Mouse (Mus musculus) forebrain, embryonic 16.5 days (tissue): Measurements from ENCODE around the gene Fam186b. TPM values are rescaled to one million over a fixed set of nuclear protein-coding genes. Genes with fewer than 3 reads are reported as not detected.

Experiments
- ATAC-seq: fragments of 200-750 bp; cut with Nextera tagmentation; 2 replicates; pipeline ENCODE4 v1.8.0; 2017; ENCODE audit warnings: mild to moderate bottlenecking, moderate library complexity
- H3K27ac ChIP-seq: fragments of 300-500 bp; sonication (generic); 2 replicates; pipeline ENCODE4 v1.5.1; 2014; ENCODE audit warnings: low read length, control low read depth
- H3K27me3 ChIP-seq: fragments of 300-500 bp; sonication (generic); replicated peaks from 2 replicates; pipeline ENCODE4 v1.6.1; 2014; ENCODE audit warnings: low read length; ENCODE audit not compliant: control insufficient read depth, insufficient read depth
- H3K36me3 ChIP-seq: fragments of 300-500 bp; sonication (generic); 2 replicates; pipeline ENCODE4 v1.6.1; 2014; ENCODE audit not compliant: control insufficient read depth, insufficient read depth
- H3K4me1 ChIP-seq: fragments of 300-500 bp; sonication (generic); replicated peaks from 2 replicates; pipeline ENCODE4 v1.6.1; 2014; ENCODE audit warnings: low read length; ENCODE audit not compliant: control insufficient read depth, insufficient read depth
- H3K4me2 ChIP-seq: fragments of 300-500 bp; sonication (generic); 2 replicates; pipeline ENCODE4 v1.6.1; 2014; ENCODE audit warnings: mild to moderate bottlenecking, low read length, control low read depth
- H3K4me3 ChIP-seq: fragments of 300-500 bp; sonication (generic); replicated peaks from 2 replicates; pipeline ENCODE4 v1.5.1; 2014; ENCODE audit warnings: mild to moderate bottlenecking, low read length, control low read depth
- H3K9ac ChIP-seq: fragments of 300-500 bp; sonication (generic); replicated peaks from 2 replicates; pipeline ENCODE4 v1.6.1; 2014; ENCODE audit warnings: low read depth, low read length, control low read depth
- H3K9me3 ChIP-seq: fragments of 300-500 bp; sonication (generic); 2 replicates; pipeline ENCODE4 v1.6.1; 2016; ENCODE audit warnings: low read length; ENCODE audit not compliant: control insufficient read depth
- WGBS: fragments of 180-500 bp; shearing (Covaris S2); extraction: QIAGEN DNeasy Blood & Tissue Kit; methylation state at CpG from one replicate; pipeline ENCODE4 v1.1.7; 2014; 5-methylcytosine and 5-hydroxymethylcytosine counted together
- polyA plus RNA-seq: library from polyadenylated mRNA; unstranded; fragments of >200 nt; fragmentation: Nextera tagmentation; extraction: Ambion mirVana; gene quantifications from 2 replicates; pipeline ENCODE4 v1.2.1, GENCODE M21; 2015

Fam186b gene
- polyA plus RNA-seq, 1 experiment from 2014 or later = 0.42 TPM

- WGBS = 80% methylated on average over 8 of the region's 8 CpGs
- no peaks in the 10 kb centered on the region for H3K27me3 ChIP-seq
- H3K27ac ChIP-seq = no peak overlapping the region
- no peaks in the 10 kb centered on the region for H3K9me3 ChIP-seq
- no peak overlapping the region for H3K9ac ChIP-seq
- peaks cover 2% of the 10 kb centered on the region; the same call in 1 of the 2 replicates for H3K4me1 ChIP-seq
- no peak for ATAC-seq
- H3K36me3 ChIP-seq = no peaks in the 10 kb centered on the region
- no peak overlapping the region for H3K4me3 ChIP-seq
- no peak overlapping the region for H3K4me2 ChIP-seq
These were observed 40.2 kb upstream of the Fam186b start for GRCm38 (mm10) chr15:99335801-99336320.

GRCm38 (mm10) chr15:99334500-99334899 is 38.8 kb upstream of the Fam186b start:
- ATAC-seq = no peak
- no peaks in the 10 kb centered on the region for H3K9me3 ChIP-seq
- peaks cover 2% of the 10 kb centered on the region; the same call in 1 of the 2 replicates for H3K4me1 ChIP-seq
- H3K4me3 ChIP-seq = no peak overlapping the region
- H3K36me3 ChIP-seq = no peaks in the 10 kb centered on the region
- no peak overlapping the region for H3K27ac ChIP-seq
- no peak overlapping the region for H3K9ac ChIP-seq
- no peaks in the 10 kb centered on the region for H3K27me3 ChIP-seq
- 75% methylated on average over 6 of the region's 6 CpGs for WGBS
- H3K4me2 ChIP-seq = no peak overlapping the region

DNA sequence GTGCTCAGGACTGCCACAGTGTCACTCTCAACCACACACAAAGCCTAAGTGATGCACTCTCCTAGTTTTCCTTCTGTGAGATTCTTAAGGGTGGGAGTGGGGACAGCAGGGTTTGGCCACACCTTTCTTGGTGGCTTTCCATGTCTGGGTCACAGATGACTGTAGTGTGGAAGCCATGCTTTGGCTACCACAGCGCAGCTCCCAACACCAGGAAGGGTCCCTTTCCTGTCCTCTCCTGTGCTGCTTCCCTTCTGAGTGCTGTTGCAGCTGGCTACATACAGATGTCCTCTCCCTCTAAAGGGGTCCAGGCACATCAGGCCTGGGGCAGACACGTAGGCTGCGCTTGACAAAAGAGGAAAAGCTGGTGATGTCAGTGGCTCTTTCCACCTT is 38.0 kb upstream of the Fam186b start:
- Histone ChIP-seq H3K4me3 (no peak overlapping the region), H3K4me1 (peaks cover 2% of the 10 kb centered on the region; the same call in 1 of the 2 replicates), H3K9ac (no peak overlapping the region), H3K36me3 (no peaks in the 10 kb centered on the region), H3K9me3 (no peaks in the 10 kb centered on the region), H3K27ac (peak overlapping the region; percentile 29), H3K4me2 (no peak overlapping the region), H3K27me3 (no peaks in the 10 kb centered on the region)
- ATAC-seq = no peak
- WGBS = 100% methylated on average over 3 of the region's 3 CpGs

GRCm38 (mm10) chr15:99332921-99333675 is 37.4 kb upstream of the Fam186b start:
- no peak for ATAC-seq
- H3K9ac ChIP-seq = no peak overlapping the region

DNA sequence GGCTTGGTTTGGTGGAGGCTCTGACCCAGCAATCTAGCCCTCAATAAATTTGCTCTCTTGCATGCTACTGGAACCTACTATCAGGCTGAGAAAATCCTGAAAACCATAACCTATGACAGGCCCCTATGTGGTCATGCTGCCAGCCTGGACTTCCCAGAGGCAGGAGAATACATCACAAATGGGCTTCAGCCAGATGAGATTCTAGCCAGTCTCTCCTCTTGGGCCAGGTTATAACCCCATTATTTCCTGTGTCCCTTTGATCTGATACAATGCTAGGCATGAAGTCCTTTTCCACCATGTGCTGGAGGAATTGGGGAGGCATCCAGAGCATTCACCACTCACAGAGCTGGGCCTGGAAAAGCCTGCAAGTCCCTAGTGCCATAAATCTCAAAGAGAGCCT is 36.4 kb upstream of the Fam186b start:
- H3K4me2 ChIP-seq = no peak overlapping the region
- no peak overlapping the region for H3K9ac ChIP-seq
- ATAC-seq = no peak
- H3K9me3 ChIP-seq = no peaks in the 10 kb centered on the region
- no peak overlapping the region for H3K27ac ChIP-seq
- no peaks in the 10 kb centered on the region for H3K27me3 ChIP-seq
- peaks cover 1% of the 10 kb centered on the region; the same call in 1 of the 2 replicates for H3K36me3 ChIP-seq
- no peak overlapping the region for H3K4me3 ChIP-seq
- H3K4me1 ChIP-seq = peaks cover 2% of the 10 kb centered on the region; the same call in 1 of the 2 replicates

More at GRCm38 (mm10) chr15:99332921-99333675, 37.4 kb upstream of the Fam186b start:
- H3K9me3 ChIP-seq = no peaks in the 10 kb centered on the region
- peaks cover 2% of the 10 kb centered on the region; the same call in 1 of the 2 replicates for H3K4me1 ChIP-seq
- 74% methylated on average over 9 of the region's 9 CpGs for WGBS
- no peaks in the 10 kb centered on the region for H3K27me3 ChIP-seq
- no peak overlapping the region for H3K4me3 ChIP-seq
- peak overlapping the region; percentile 29 for H3K27ac ChIP-seq
- no peak overlapping the region for H3K4me2 ChIP-seq
- no peaks in the 10 kb centered on the region for H3K36me3 ChIP-seq

DNA sequence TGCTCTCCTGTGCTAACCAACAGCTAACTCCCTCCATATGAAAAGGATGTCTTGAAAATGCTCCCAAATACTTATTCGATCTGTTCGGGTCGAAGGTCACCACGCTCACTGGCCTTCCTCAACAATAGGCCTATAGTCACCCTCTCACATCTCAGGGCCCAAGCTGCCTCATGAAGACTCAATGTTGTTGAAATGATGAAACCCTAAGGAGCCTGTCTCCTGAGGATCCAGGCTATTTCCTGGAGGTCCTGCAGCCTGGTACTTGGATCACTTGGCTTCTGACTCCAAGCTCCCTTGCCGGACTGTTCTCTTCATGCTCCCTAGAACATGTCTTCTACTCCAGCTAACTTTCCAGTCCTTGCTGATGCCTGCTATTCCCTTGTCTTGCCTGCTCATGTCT is 35.7 kb upstream of the Fam186b start:
- H3K4me1 ChIP-seq = peaks cover 2% of the 10 kb centered on the region; the same call in 1 of the 2 replicates
- H3K27me3 ChIP-seq = no peaks in the 10 kb centered on the region
- no peak overlapping the region for H3K4me2 ChIP-seq
- ATAC-seq = no peak
- 78% methylated on average over 5 of the region's 5 CpGs for WGBS
- no peak overlapping the region for H3K9ac ChIP-seq
- peaks cover 3% of the 10 kb centered on the region; the same call in 1 of the 2 replicates for H3K36me3 ChIP-seq
- H3K9me3 ChIP-seq = no peaks in the 10 kb centered on the region
- no peak overlapping the region for H3K4me3 ChIP-seq
- H3K27ac ChIP-seq = no peak overlapping the region

- H3K4me1 ChIP-seq = peaks cover 2% of the 10 kb centered on the region; the same call in 1 of the 2 replicates
- ATAC-seq = no peak
- H3K4me2 ChIP-seq = no peak overlapping the region
- H3K27ac ChIP-seq = no peak overlapping the region
- no peaks in the 10 kb centered on the region for H3K9me3 ChIP-seq
- H3K27me3 ChIP-seq = no peaks in the 10 kb centered on the region
- no peak overlapping the region for H3K4me3 ChIP-seq
- WGBS = 81% methylated on average over 2 of the region's 2 CpGs
- no peak overlapping the region for H3K9ac ChIP-seq
- peaks cover 5% of the 10 kb centered on the region; the same call in 1 of the 2 replicates for H3K36me3 ChIP-seq
These were observed 34.6 kb upstream of the Fam186b start for GRCm38 (mm10) chr15:99330324-99330723.

GRCm38 (mm10) chr15:99328011-99328410 is 32.3 kb upstream of the Fam186b start:
- no peak for ATAC-seq
- H3K4me1 ChIP-seq = no peaks in the 10 kb centered on the region
- WGBS = 99% methylated on average over 5 of the region's 5 CpGs

GRCm38 (mm10) chr15:99326959-99327358 is 31.3 kb upstream of the Fam186b start:
- Histone ChIP-seq H3K4me3 (no peak overlapping the region), H3K9me3 (no peaks in the 10 kb centered on the region), H3K4me1 (no peaks in the 10 kb centered on the region), H3K4me2 (no peak overlapping the region), H3K36me3 (peaks cover 8% of the 10 kb centered on the region; the same call in 1 of the 2 replicates), H3K9ac (no peak overlapping the region), H3K27me3 (no peaks in the 10 kb centered on the region), H3K27ac (no peak overlapping the region)
- WGBS = 68% methylated on average over 1 of the region's 1 CpGs
- no peak for ATAC-seq

More at GRCm38 (mm10) chr15:99328011-99328410, 32.3 kb upstream of the Fam186b start:
- Histone ChIP-seq H3K9me3 (no peaks in the 10 kb centered on the region), H3K4me3 (no peak overlapping the region), H3K36me3 (peaks cover 5% of the 10 kb centered on the region; the same call in 1 of the 2 replicates), H3K27ac (no peak overlapping the region), H3K9ac (no peak overlapping the region), H3K27me3 (no peaks in the 10 kb centered on the region), H3K4me2 (no peak overlapping the region)
